Mouse (Mus musculus) heart, embryonic 11.5 days (tissue): ENCODE measurements around the gene Neurl2. TPM values are rescaled to one million over a fixed set of nuclear protein-coding genes. Genes with fewer than 3 reads are reported as not detected.
A peak's percentile ranks its signal among the peaks of the same experiment; 100 is the strongest.
"Not testable (repeated sequence)": the region's sequence is repeated elsewhere in the genome, so short reads cannot be mapped to it uniquely, and the experiment has no call there.

Experiments used
- ATAC-seq: fragments of 200-750 bp; cut with Nextera tagmentation; replicated peaks from 2 replicates; pipeline ENCODE4 v1.8.0; 2017; ENCODE audit warnings: moderate library complexity; ENCODE audit not compliant: insufficient number of reproducible peaks, low FRiP score, low TSS enrichment
- H3K27ac ChIP-seq: fragments of 300-500 bp; sonication (generic); 2 replicates; pipeline ENCODE4 v1.5.1; 2014; ENCODE audit warnings: mild to moderate bottlenecking, low read depth, low read length
- H3K27me3 ChIP-seq: fragments of 300-500 bp; sonication (generic); 2 replicates; pipeline ENCODE4 v1.6.1; 2014; ENCODE audit warnings: mild to moderate bottlenecking, low read length, mixed read lengths; ENCODE audit not compliant: control insufficient read depth, insufficient read depth
- H3K36me3 ChIP-seq: fragments of 300-500 bp; sonication (generic); 2 replicates; pipeline ENCODE4 v1.6.1; 2014; ENCODE audit warnings: mild to moderate bottlenecking, low read length, moderate library complexity, mixed read lengths; ENCODE audit not compliant: control insufficient read depth, insufficient read depth
- H3K4me1 ChIP-seq: fragments of 300-500 bp; sonication (generic); 2 replicates; pipeline ENCODE4 v1.6.1; 2014; ENCODE audit warnings: low read length; ENCODE audit not compliant: control insufficient read depth, insufficient read depth
- H3K4me2 ChIP-seq: fragments of 300-500 bp; sonication (generic); 2 replicates; pipeline ENCODE4 v1.6.1; 2014; ENCODE audit warnings: mild to moderate bottlenecking, moderate library complexity
- H3K4me3 ChIP-seq: fragments of 300-500 bp; sonication (generic); 2 replicates; pipeline ENCODE4 v1.5.1; 2014; ENCODE audit warnings: low read depth, low read length
- H3K9ac ChIP-seq: fragments of 300-500 bp; sonication (generic); 2 replicates; pipeline ENCODE4 v1.6.1; 2014; ENCODE audit warnings: mild to moderate bottlenecking, low read depth, low read length, moderate library complexity
- H3K9me3 ChIP-seq: fragments of 300-500 bp; sonication (generic); replicated peaks from 2 replicates; pipeline ENCODE4 v1.6.1; 2016; ENCODE audit warnings: low read length; ENCODE audit not compliant: control insufficient read depth
- WGBS: fragments of 180-500 bp; shearing (Covaris S2); extraction: QIAGEN DNeasy Blood & Tissue Kit; methylation state at CpG from one replicate; pipeline ENCODE4 v1.1.7; 2014; ENCODE audit not compliant: insufficient replicate concordance; 5-methylcytosine and 5-hydroxymethylcytosine counted together
- polyA plus RNA-seq: library from polyadenylated mRNA; unstranded; fragments of >200 nt; fragmentation: Nextera tagmentation; extraction: Ambion mirVana; gene quantifications from 2 replicates; pipeline ENCODE4 v1.2.1, GENCODE M21; 2014

Gene Neurl2
- polyA plus RNA-seq, 1 experiment from 2014 or later, result 43.2 TPM

DNA sequence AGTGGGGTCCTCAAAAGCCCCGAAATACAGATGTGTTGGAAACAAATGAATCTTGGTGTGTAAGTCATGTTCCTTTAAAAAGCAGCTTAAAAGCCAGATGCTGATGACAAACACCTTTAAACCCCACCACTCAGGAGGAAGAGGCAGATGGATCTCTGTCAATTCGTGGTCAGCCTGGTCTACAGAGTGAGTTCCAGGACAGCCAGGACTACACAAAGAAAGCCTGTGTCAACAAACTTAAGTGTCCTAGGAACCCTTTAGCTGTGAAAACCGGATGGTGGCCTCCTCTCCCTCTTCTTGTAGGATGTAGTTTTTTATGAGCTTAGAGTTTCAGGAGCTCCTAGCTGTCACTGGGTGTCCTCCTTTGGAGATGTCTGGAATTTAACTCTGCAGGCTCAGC lies 40.4 kb upstream of the Neurl2 start:
- H3K27ac ChIP-seq, result peak overlapping the region; percentile 71
- no peaks in the 10 kb centered on the region for H3K27me3 ChIP-seq

DNA sequence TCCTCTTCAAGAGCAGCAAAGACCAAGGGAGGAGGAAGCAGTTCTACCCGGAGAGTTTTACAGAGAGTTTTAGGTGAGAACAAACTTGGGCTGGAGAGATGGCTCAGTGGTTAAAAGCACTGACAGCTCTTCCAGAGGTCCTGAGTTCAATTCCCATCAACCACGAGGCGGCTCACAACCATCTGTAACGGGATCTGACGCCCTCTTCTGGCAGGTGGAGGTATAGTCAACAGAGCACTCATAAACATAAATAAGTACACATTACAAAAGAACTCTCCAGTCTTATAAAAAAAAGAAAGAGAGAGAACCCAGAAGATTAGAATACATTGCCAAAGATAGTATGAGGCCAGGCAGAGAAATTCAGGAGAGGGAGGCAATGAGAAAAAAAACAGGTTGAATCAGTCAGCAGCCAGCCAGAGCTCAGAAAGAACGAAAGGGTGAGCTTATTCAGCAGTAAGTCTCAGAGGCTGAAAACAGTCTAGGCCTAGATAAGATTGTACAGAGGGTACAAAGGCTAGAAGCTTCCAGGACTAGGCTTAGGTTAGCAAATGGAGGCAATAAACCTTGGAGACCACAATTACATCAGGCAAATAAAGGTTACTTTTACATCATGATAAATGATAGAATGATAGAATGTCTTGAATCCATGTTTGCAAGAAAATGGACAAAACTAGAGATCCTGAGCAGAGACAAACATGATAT lies 38.5 kb upstream of the Neurl2 start:
- Histone ChIP-seq H3K27ac (no peak overlapping the region), H3K9me3 (no peaks in the 10 kb centered on the region), H3K4me3 (no peak overlapping the region), H3K27me3 (no peaks in the 10 kb centered on the region), H3K9ac (no peak overlapping the region), H3K4me1 (peaks cover 20% of the 10 kb centered on the region), H3K36me3 (no peaks in the 10 kb centered on the region), H3K4me2 (no peak overlapping the region)
- 51% methylated on average over 6 of the region's 6 CpGs for WGBS
- no peak for ATAC-seq

More for the DNA sequence above, 40.4 kb upstream of the Neurl2 start:
- no peaks in the 10 kb centered on the region for H3K36me3 ChIP-seq
- no peak for ATAC-seq
- H3K4me3 ChIP-seq, result no peak overlapping the region
- no peaks in the 10 kb centered on the region for H3K9me3 ChIP-seq
- H3K9ac ChIP-seq, result no peak overlapping the region
- H3K4me1 ChIP-seq, result peaks cover 13% of the 10 kb centered on the region
- H3K4me2 ChIP-seq, result no peak overlapping the region
- 54% methylated on average over 3 of the region's 3 CpGs for WGBS

DNA sequence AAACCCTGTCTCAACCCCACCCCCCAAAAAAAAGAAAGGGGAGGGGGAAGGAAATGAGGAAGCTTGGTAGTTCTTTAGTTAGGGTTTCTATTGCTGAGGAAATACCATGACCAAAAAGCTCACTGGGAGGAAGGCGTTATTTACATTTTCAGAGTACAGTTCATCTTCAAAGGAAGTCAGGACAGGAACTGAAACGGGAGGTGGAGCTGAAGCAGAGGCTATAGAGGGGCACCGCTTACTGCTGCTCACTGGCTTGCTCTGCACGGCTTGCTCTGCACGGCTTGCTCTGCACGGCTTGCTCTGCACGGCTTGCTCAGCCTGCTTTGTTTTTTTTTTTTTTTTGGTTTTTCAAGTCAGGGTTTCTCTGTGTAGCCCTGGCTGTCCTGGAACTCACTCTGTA lies 35.2 kb upstream of the Neurl2 start:
- H3K27ac ChIP-seq, result no peak overlapping the region
- H3K4me1 ChIP-seq, result peaks cover 10% of the 10 kb centered on the region
- H3K4me2 ChIP-seq, result no peak overlapping the region
- H3K36me3 ChIP-seq, result no peaks in the 10 kb centered on the region
- 67% methylated on average over 7 of the region's 7 CpGs for WGBS
- H3K9me3 ChIP-seq, result no peaks in the 10 kb centered on the region
- no peak overlapping the region for H3K9ac ChIP-seq
- H3K27me3 ChIP-seq, result no peaks in the 10 kb centered on the region
- ATAC-seq, result no peak
- H3K4me3 ChIP-seq, result no peak overlapping the region

DNA sequence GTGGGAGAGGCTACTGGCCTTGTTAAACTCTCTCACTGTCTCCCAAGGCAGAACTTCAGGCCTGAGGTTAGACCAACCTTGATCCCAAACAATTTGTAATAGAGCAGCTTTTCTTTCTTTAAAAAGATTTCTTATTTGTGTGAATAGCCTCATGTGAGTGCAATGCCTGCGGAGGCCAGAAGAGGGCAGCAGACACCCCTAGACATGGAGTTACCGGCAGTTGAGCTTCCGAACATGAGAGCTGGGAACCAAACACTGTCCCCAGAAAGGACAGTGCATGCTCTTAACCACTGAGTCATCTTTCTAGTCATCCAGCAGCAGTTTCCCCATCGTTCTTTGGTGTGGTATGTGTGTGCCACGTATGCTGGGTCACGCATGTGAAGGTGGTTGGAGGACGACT lies 34.3 kb upstream of the Neurl2 start:
- WGBS, result 95% methylated on average over 7 of the region's 7 CpGs
- H3K9me3 ChIP-seq, result no peaks in the 10 kb centered on the region
- H3K4me3 ChIP-seq, result no peak overlapping the region
- H3K36me3 ChIP-seq, result no peaks in the 10 kb centered on the region
- peak overlapping the region; percentile 86 for H3K27ac ChIP-seq
- H3K27me3 ChIP-seq, result no peaks in the 10 kb centered on the region
- ATAC-seq, result no peak
- peaks cover 10% of the 10 kb centered on the region for H3K4me1 ChIP-seq
- H3K4me2 ChIP-seq, result no peak overlapping the region
- H3K9ac ChIP-seq, result no peak overlapping the region

DNA sequence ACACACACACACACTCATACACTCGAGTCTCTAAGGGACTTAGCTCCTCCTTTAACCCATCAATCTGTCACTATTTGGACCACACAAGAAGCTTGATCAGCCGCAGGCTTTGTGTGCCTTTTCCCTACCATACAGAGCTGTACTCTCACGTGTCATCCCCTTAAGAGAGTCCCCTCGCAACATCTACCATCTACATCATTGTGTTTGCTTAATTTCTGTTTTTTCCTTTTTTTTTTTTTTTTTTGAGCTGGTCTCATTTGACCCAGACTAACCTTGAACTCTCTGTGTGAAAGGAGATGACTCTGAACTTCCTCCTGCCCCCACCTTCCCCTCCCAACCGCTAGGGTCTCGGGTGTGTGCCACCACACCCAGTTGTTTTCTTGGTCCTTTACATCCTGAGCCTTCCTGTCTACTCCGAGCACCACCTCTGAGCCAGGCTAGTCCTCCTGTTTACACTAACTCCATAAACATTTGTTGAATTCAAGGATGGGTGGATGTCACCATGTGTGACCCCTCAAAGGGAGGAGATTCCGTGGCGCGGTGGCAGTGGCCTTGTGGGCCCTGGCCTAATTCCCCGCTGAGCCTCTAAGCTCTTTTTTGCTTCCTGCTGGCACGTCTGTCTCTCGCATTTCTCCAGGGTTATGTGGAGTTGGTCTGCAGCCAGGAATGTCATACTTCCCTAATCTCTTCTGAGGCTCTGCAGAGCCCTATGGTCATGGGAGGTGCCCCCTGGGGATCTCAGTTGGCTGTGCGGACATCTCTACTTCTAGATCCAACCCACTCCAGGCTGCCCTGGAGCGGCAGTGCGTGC lies 33.7 kb upstream of the Neurl2 start:
- H3K4me1 ChIP-seq, result peaks cover 10% of the 10 kb centered on the region
- H3K4me2 ChIP-seq, result no peak overlapping the region
- WGBS, result 34% methylated on average over 16 of the region's 16 CpGs
- H3K36me3 ChIP-seq, result no peaks in the 10 kb centered on the region
- ATAC-seq, result peak; percentile 73; the same call in 1 of the 2 replicates
- H3K4me3 ChIP-seq, result no peak overlapping the region
- peak overlapping the region; percentile 86 for H3K27ac ChIP-seq
- no peaks in the 10 kb centered on the region for H3K27me3 ChIP-seq
- H3K9me3 ChIP-seq, result no peaks in the 10 kb centered on the region
- H3K9ac ChIP-seq, result peak overlapping the region; percentile 36; the same call in 1 of the 2 replicates

DNA sequence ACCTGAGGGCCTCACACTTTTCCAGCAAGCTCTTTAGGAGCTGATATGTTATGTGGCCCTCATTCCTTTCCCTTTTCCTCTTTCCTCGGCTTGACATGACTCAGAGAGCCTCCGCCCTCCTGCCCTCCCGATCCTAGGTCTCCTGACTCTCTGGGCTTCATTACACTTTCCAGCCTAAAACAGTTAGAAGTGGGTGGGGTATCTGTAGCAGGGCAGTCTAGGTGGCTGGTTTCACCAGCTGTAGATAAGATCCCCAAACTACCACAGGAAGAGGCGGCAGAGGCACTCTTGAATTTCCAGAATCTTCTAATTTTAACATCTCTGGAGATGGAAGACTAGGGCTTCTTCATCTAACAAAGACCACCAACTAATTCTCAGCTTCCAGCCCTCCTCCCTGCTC lies 31.3 kb upstream of the Neurl2 start:
- WGBS, result 54% methylated on average over 4 of the region's 4 CpGs
- H3K36me3 ChIP-seq, result no peaks in the 10 kb centered on the region
- H3K4me3 ChIP-seq, result no peak overlapping the region
- no peaks in the 10 kb centered on the region; the same call in 1 of the 2 replicates for H3K27me3 ChIP-seq
- no peaks in the 10 kb centered on the region for H3K9me3 ChIP-seq
- H3K4me2 ChIP-seq, result no peak overlapping the region
- no peak overlapping the region for H3K9ac ChIP-seq
- ATAC-seq, result no peak
- no peak overlapping the region for H3K27ac ChIP-seq
- peaks cover 12% of the 10 kb centered on the region for H3K4me1 ChIP-seq

DNA sequence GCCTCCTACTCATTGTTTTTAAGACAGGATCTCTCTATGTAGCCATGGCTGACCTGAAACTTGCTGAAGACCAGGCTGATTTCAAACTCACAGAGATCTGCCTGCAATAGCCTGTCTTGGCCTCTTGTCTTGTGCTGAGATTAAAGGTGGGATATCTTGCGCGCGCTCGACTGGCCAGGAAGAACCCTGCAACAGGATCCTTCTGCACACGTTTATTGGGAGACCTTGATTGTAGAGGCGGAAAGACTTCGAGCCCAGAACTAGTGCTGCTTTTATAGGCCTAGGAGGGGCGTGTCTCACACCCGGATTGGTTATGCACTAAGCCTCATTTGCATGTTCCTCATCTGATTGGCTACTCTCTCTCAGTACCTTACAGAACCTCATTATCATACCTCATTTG lies 30.2 kb upstream of the Neurl2 start:
- not testable (repeated sequence) for H3K36me3 ChIP-seq, H3K27me3 ChIP-seq, H3K4me2 ChIP-seq, H3K27ac ChIP-seq, H3K9ac ChIP-seq, H3K9me3 ChIP-seq, ATAC-seq, H3K4me3 ChIP-seq
- H3K4me1 ChIP-seq, result peaks cover 17% of the 10 kb centered on the region
- WGBS, result 92% methylated on average over 7 of the region's 9 CpGs

DNA sequence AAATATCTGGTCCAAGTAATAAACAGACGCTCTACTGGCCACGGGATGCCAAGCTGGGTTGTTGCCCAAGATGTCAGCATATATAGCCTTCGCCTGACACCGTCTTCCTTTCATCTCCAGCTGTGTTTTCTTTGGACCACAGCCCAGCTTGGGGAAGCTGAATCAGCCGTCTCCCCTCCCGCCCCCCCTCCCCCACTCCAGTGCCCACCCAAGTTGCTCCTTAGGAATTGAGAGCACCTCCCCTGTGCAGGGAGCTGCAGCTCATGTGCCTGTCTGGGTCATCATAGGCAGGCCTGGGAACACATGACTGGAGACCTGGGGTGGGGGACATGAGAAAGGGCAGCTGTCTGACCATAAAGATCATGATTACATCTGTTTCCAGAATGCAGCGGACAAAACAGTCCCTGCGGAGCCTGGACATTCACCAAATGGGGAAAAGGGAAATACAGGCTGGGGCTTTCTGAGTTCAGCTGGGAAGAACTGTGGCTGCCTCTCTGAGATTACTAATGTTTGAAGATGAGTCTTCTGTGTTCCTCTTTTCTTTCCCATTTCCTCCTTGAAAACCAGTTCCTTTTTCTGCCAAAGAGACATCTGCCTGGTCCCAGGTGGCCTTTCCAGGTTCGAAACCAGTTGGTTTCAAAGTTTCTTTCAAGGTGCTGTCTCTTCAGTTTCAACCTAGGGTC lies 29.1 kb upstream of the Neurl2 start:
- Histone ChIP-seq H3K36me3 (no peaks in the 10 kb centered on the region), H3K27ac (0 out of 2 replicates have a peak overlapping the region, but pooled peaks have one; percentile 54)

More for the DNA sequence above, 29.1 kb upstream of the Neurl2 start:
- peak; percentile 56; the same call in 1 of the 2 replicates for ATAC-seq
- Histone ChIP-seq H3K27me3 (peaks cover 19% of the 10 kb centered on the region), H3K4me3 (no peak overlapping the region), H3K4me1 (peaks cover 20% of the 10 kb centered on the region), H3K9me3 (no peaks in the 10 kb centered on the region), H3K9ac (no peak overlapping the region), H3K4me2 (no peak overlapping the region)
- WGBS, result 37% methylated on average over 9 of the region's 9 CpGs
